Mouse (Mus musculus) thymus, adult 2 months (tissue): ENCODE results near the gene Nell2.

Source experiments
- CTCF ChIP-seq: fragments of 200-500 bp; IDR thresholded peaks from 2 replicates; pipeline ENCODE4 v1.5.1; 2012; ENCODE audit warnings: mild to moderate bottlenecking, control low read depth, low read length, moderate library complexity, borderline replicate concordance; ENCODE audit not compliant: control insufficient read depth, poor library complexity, insufficient read depth; ENCODE audit errors: extremely low read depth
- POLR2A ChIP-seq: fragments of 200-500 bp; IDR thresholded peaks from 2 replicates; pipeline ENCODE4 v1.6.1; 2012; ENCODE audit warnings: mild to moderate bottlenecking, low read length, control low read depth, moderate library complexity; ENCODE audit not compliant: control insufficient read depth, poor library complexity, insufficient read depth; ENCODE audit errors: extremely low read depth

- TF ChIP-seq CTCF (no peak), POLR2A (no peak)
These were observed 46.3 kb upstream of the Nell2 start for GRCm38 (mm10) chr15:95574661-95575060.
